Mouse (Mus musculus) liver, embryonic 14.5 days (tissue): ENCODE measurements around the gene Phex.

ENCODE experiments used
- CTCF ChIP-seq: IDR thresholded peaks from 2 replicates; pipeline ENCODE4 v1.5.1; 2016; ENCODE audit warnings: antibody characterized with exemption, low read depth, control low read depth
- EP300 ChIP-seq: IDR thresholded peaks from 2 replicates; pipeline ENCODE4 v1.6.1; 2016; ENCODE audit warnings: antibody characterized with exemption, low read depth

GRCm38 (mm10) chrX:157419451-157419850, 4.3 kb upstream of the Phex start:
- TF ChIP-seq CTCF = no peak
- no peak for TF ChIP-seq EP300
